Comparison of ENCODE assay signal across 20 mouse cellular contexts in the genomic region with DNA sequence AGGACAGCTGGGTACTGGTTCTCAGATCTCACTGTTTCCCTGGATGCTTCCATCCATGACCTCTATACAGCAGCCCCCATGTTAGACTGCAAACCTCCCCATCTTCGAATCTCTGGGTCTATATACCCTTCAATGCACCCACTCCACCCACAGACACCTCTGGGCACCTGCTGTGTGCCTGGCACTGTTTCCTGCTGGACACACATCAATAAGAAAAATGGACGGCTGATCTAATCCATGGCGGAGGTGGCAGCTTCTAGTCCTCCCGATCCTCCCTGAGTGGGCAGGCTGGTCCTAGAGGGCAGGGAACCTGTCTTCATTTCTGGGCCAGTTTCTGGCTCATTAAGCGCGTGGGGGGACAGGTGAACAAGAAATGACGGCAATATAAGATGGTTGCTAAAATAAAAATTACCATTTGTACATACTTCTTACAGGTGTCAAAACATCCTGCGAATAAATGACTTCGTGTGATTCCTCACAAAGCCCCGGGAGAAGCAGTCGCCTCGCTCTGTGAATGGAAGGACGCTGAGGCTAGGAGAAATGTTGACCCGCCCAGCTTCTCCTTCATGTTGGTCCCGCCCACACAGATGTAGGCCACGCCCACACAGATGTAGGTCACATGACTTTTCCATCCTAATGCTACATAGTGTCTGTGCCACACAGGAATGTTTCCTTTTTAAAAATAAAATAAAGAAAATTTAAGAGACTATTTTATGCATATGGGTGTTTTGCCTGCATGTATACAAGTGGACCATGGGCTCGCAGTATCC. TPM values are rescaled to one million over a fixed set of nuclear protein-coding genes. Genes with fewer than 3 reads are reported as not detected.
A peak's percentile ranks its signal among the peaks of the same experiment; 100 is the strongest.
DNase-seq lines count a peak whose midpoint lies in the region; ATAC-seq and TF ChIP-seq lines count a peak whose summit lies in the region.
"Had no signal": no experiment of that assay in that cellular context is flagged by ENCODE, and none has a peak within 500 bp of the region (broad histone marks: within the 10 kb centered on the region; RNA-seq: fewer than 3 reads in every experiment).

No protein-coding gene starts in this region.

- no peaks in the 10 kb centered on the region for H3K36me3 ChIP-seq in hindbrain, embryonic 13.5 days
- H3K36me3 ChIP-seq in hindbrain, embryonic 12.5 days = no peaks in the 10 kb centered on the region
- no peaks in the 10 kb centered on the region for H3K36me3 ChIP-seq in neural tube, embryonic 13.5 days
- H3K36me3 ChIP-seq in hindbrain, postnatal 0 days (ENCODE audit: insufficient read depth, low read length) = no peaks in the 10 kb centered on the region
- H3K36me3 ChIP-seq: embryonic facial prominence, embryonic 13.5 days; G1E; liver, embryonic 15.5 days had no signal

- peaks cover 16% of the 10 kb centered on the region for H3K4me1 ChIP-seq in hindbrain, embryonic 13.5 days (replicated peaks)
- peaks cover 7% of the 10 kb centered on the region; the same call in 1 of the 2 replicates for H3K4me1 ChIP-seq in hindbrain, embryonic 12.5 days
- peaks cover 15% of the 10 kb centered on the region for H3K4me1 ChIP-seq in neural tube, embryonic 13.5 days (replicated peaks)
- peaks cover 13% of the 10 kb centered on the region for H3K4me1 ChIP-seq in hindbrain, postnatal 0 days (ENCODE audit: insufficient read depth, low read length)
- H3K4me1 ChIP-seq: embryonic facial prominence, embryonic 13.5 days; liver, embryonic 15.5 days had no signal

- no peak overlapping the region for H3K4me2 ChIP-seq in hindbrain, embryonic 13.5 days
- H3K4me2 ChIP-seq in hindbrain, embryonic 12.5 days (replicated peaks) = no peak overlapping the region
- no peak overlapping the region for H3K4me2 ChIP-seq in neural tube, embryonic 13.5 days
- no peak overlapping the region for H3K4me2 ChIP-seq in hindbrain, postnatal 0 days (ENCODE audit: low read depth, low read length)
- H3K4me2 ChIP-seq: embryonic facial prominence, embryonic 13.5 days; liver, embryonic 15.5 days had no signal

- H3K9ac ChIP-seq in hindbrain, embryonic 13.5 days = no peak overlapping the region
- no peak overlapping the region for H3K9ac ChIP-seq in hindbrain, embryonic 12.5 days
- no peak overlapping the region for H3K9ac ChIP-seq in neural tube, embryonic 13.5 days
- H3K9ac ChIP-seq in hindbrain, postnatal 0 days (replicated peaks; ENCODE audit: low read length) = no peak overlapping the region
- H3K9ac ChIP-seq: embryonic facial prominence, embryonic 13.5 days; liver, embryonic 15.5 days had no signal

- no peak for ATAC-seq in hindbrain, embryonic 13.5 days (ENCODE audit: low FRiP score)
- no peak for ATAC-seq in hindbrain, embryonic 12.5 days (ENCODE audit: low FRiP score)
- ATAC-seq in neural tube, embryonic 13.5 days (ENCODE audit: low read depth) = no peak
- ATAC-seq in hindbrain, postnatal 0 days = peak; percentile 18; the same call in 1 of the 2 replicates
- ATAC-seq: intestine, postnatal 0 days; lung, postnatal 0 days had no signal

- no peaks in the 10 kb centered on the region for H3K27me3 ChIP-seq in hindbrain, embryonic 13.5 days
- H3K27me3 ChIP-seq in hindbrain, embryonic 12.5 days = peaks cover 3% of the 10 kb centered on the region; the same call in 1 of the 2 replicates
- no peaks in the 10 kb centered on the region for H3K27me3 ChIP-seq in neural tube, embryonic 13.5 days
- no peaks in the 10 kb centered on the region for H3K27me3 ChIP-seq in hindbrain, postnatal 0 days (ENCODE audit: insufficient read depth, low read length)
- H3K27me3 ChIP-seq: embryonic facial prominence, embryonic 13.5 days; liver, embryonic 15.5 days had no signal

- peak overlapping the region; percentile 76 for H3K27ac ChIP-seq in hindbrain, embryonic 13.5 days
- H3K27ac ChIP-seq in hindbrain, embryonic 12.5 days = no peak overlapping the region
- H3K27ac ChIP-seq in neural tube, embryonic 13.5 days (replicated peaks) = peak overlapping the region; percentile 72
- H3K27ac ChIP-seq in hindbrain, postnatal 0 days = peak overlapping the region; percentile 72
- H3K27ac ChIP-seq: embryonic facial prominence, embryonic 13.5 days; liver, embryonic 15.5 days had no signal

- H3K4me3 ChIP-seq in hindbrain, embryonic 13.5 days = no peak overlapping the region
- H3K4me3 ChIP-seq in hindbrain, embryonic 12.5 days = no peak overlapping the region
- H3K4me3 ChIP-seq in neural tube, embryonic 13.5 days = no peak overlapping the region
- no peak overlapping the region for H3K4me3 ChIP-seq in hindbrain, postnatal 0 days (ENCODE audit: low read length)
- H3K4me3 ChIP-seq: embryonic facial prominence, embryonic 13.5 days; liver, embryonic 15.5 days had no signal

- 67% methylated on average over 17 of the region's 17 CpGs for WGBS in hindbrain, embryonic 13.5 days
- 73% methylated on average over 17 of the region's 17 CpGs for WGBS in hindbrain, embryonic 12.5 days
- WGBS in neural tube, embryonic 13.5 days = 66% methylated on average over 17 of the region's 17 CpGs
- WGBS in hindbrain, postnatal 0 days = 53% methylated on average over 17 of the region's 17 CpGs

- H3K9me3 ChIP-seq in hindbrain, embryonic 13.5 days = no peaks in the 10 kb centered on the region
- H3K9me3 ChIP-seq in hindbrain, embryonic 12.5 days (replicated peaks) = no peaks in the 10 kb centered on the region
- H3K9me3 ChIP-seq in neural tube, embryonic 13.5 days = no peaks in the 10 kb centered on the region
- no peaks in the 10 kb centered on the region for H3K9me3 ChIP-seq in hindbrain, postnatal 0 days (ENCODE audit: low read length)
- H3K9me3 ChIP-seq: embryonic facial prominence, embryonic 13.5 days; liver, embryonic 15.5 days had no signal

- no peak for DNase-seq in neural tube, embryonic 10.5 days (ENCODE audit: extremely low spot score, low spot score)
- peak; percentile 8 for DNase-seq in hindbrain, postnatal 0 days (ENCODE audit: low spot score)
- no peak for DNase-seq in heart, adult 9 months (ENCODE audit: low spot score in 2 of 2)
- DNase-seq in gastrocnemius, postnatal 25 days = no peak
- DNase-seq: heart, postnatal 4 days; kidney, postnatal 14 days; thymus, adult 2 months had no signal

- no peak for TF ChIP-seq CTCF in hindbrain, postnatal 0 days (IDR thresholded peaks at IDR 0.05; ENCODE audit: low read depth)

RNA-seq across cellular contexts. Expression of gene Pla2g2c, which starts 13.4 kb away (rescaled TPM):
- polyA plus RNA-seq in hindbrain, embryonic 13.5 days (2015; fragmentation: Nextera tagmentation; extraction: Ambion mirVana) = 0.44 and 0.91 TPM in 2 replicates
- 0.46 and 0.64 TPM in 2 replicates for polyA plus RNA-seq in hindbrain, embryonic 12.5 days (2016; fragmentation: Nextera tagmentation; extraction: Ambion mirVana)
- polyA plus RNA-seq in neural tube, embryonic 13.5 days (2015; fragmentation: Nextera tagmentation; extraction: Ambion mirVana) = 0.39 and 0.84 TPM in 2 replicates
- total RNA-seq in hindbrain, postnatal 0 days (2014; rRNA removed) = 0.26 and 1.5 TPM in 2 replicates
- 0.82 and 0.93 TPM in 2 replicates for polyA plus RNA-seq in hindbrain, postnatal 0 days (2015; fragmentation: Nextera tagmentation; extraction: Ambion mirVana)
- total RNA-seq in gastrocnemius, postnatal 25 days (2021) = not detected
- total RNA-seq: heart, postnatal 4 days; layer of hippocampus, postnatal 10 days; left cerebral cortex, postnatal 10 days; megakaryocyte progenitor cell, adult 5-6 weeks had no signal
- polyA plus RNA-seq: G1E; liver, embryonic 15.5 days; thymus, adult 2 months had no signal

RNA-seq across cellular contexts. Expression of gene Ubxn10, which starts 25.7 kb away (rescaled TPM):
- polyA plus RNA-seq in hindbrain, embryonic 13.5 days (2015; fragmentation: Nextera tagmentation; extraction: Ambion mirVana) = 3.8 and 4.1 TPM in 2 replicates
- polyA plus RNA-seq in hindbrain, embryonic 12.5 days (2016; fragmentation: Nextera tagmentation; extraction: Ambion mirVana) = 3.8 and 4.5 TPM in 2 replicates
- 1.9 and 2.6 TPM in 2 replicates for polyA plus RNA-seq in neural tube, embryonic 13.5 days (2015; fragmentation: Nextera tagmentation; extraction: Ambion mirVana)
- 6.9 and 8.9 TPM in 2 replicates for total RNA-seq in hindbrain, postnatal 0 days (2014; rRNA removed)
- polyA plus RNA-seq in hindbrain, postnatal 0 days (2015; fragmentation: Nextera tagmentation; extraction: Ambion mirVana) = 3.1 and 3.3 TPM in 2 replicates
- under 1 TPM in 1 of 2 experiments, not detected in 1; 0.08 TPM for total RNA-seq in gastrocnemius, postnatal 25 days (2021)
- total RNA-seq: megakaryocyte progenitor cell, adult 5-6 weeks had no signal
- polyA plus RNA-seq: G1E had no signal

RNA-seq across cellular contexts. Expression of gene Pla2g2f, which starts 46.2 kb away (rescaled TPM):
- polyA plus RNA-seq in hindbrain, embryonic 13.5 days (2015; fragmentation: Nextera tagmentation; extraction: Ambion mirVana) = 0.06 and 0.13 TPM in 2 replicates
- 0.14 TPM in 1 of 2 replicates, not detected in the other for polyA plus RNA-seq in hindbrain, embryonic 12.5 days (2016; fragmentation: Nextera tagmentation; extraction: Ambion mirVana)
- not detected in 2 replicates for polyA plus RNA-seq in neural tube, embryonic 13.5 days (2015; fragmentation: Nextera tagmentation; extraction: Ambion mirVana)
- total RNA-seq in hindbrain, postnatal 0 days (2014; rRNA removed) = not detected in 2 replicates
- 0.09 and 0.11 TPM in 2 replicates for polyA plus RNA-seq in hindbrain, postnatal 0 days (2015; fragmentation: Nextera tagmentation; extraction: Ambion mirVana)
- not detected for total RNA-seq in gastrocnemius, postnatal 25 days (2021)
- total RNA-seq: layer of hippocampus, postnatal 10 days; left cerebral cortex, postnatal 10 days; megakaryocyte progenitor cell, adult 5-6 weeks had no signal
- polyA plus RNA-seq: G1E; gonadal fat pad, adult 2 months; heart, embryonic 14.5 days; liver, embryonic 15.5 days; lung, postnatal 0 days had no signal
